Mouse (Mus musculus) embryonic facial prominence, embryonic 11.5 days (tissue): ENCODE data around the gene Unc13d. TPM values are rescaled to one million over a fixed set of nuclear protein-coding genes. Genes with fewer than 3 reads are reported as not detected.
"Not testable (repeated sequence)": the region's sequence is repeated elsewhere in the genome, so short reads cannot be mapped to it uniquely, and the experiment has no call there.

Experiments used
- ATAC-seq: fragments of 200-750 bp; cut with Nextera tagmentation; replicated peaks from 2 replicates; pipeline ENCODE4 v1.8.0; 2017; ENCODE audit warnings: low read depth; ENCODE audit not compliant: insufficient number of reproducible peaks, low FRiP score, low TSS enrichment
- DNase-seq: peaks from one replicate; pipeline ENCODE4 v3.0.0-alpha.2; 2015; ENCODE audit warnings: low spot score
- H3K27ac ChIP-seq: fragments of 300-500 bp; sonication (generic); replicated peaks from 2 replicates; pipeline ENCODE4 v1.5.1; 2014; ENCODE audit warnings: mild to moderate bottlenecking, low read depth, low read length, control low read depth
- H3K27me3 ChIP-seq: fragments of 300-500 bp; sonication (generic); 2 replicates; pipeline ENCODE4 v1.6.1; 2014; ENCODE audit warnings: mild to moderate bottlenecking, low read length, moderate library complexity, mixed read lengths; ENCODE audit not compliant: control insufficient read depth, insufficient read depth
- H3K36me3 ChIP-seq: fragments of 300-500 bp; sonication (generic); replicated peaks from 2 replicates; pipeline ENCODE4 v1.6.1; 2014; ENCODE audit warnings: low read depth, mild to moderate bottlenecking, low read length, moderate library complexity, mixed read lengths; ENCODE audit not compliant: control insufficient read depth, insufficient read depth
- H3K4me1 ChIP-seq: fragments of 300-500 bp; sonication (generic); 2 replicates; pipeline ENCODE4 v1.6.1; 2014; ENCODE audit warnings: low read length, mixed read lengths; ENCODE audit not compliant: control insufficient read depth, insufficient read depth
- H3K4me2 ChIP-seq: fragments of 300-500 bp; sonication (generic); 2 replicates; pipeline ENCODE4 v1.6.1; 2014; ENCODE audit warnings: low read depth, mild to moderate bottlenecking, control low read depth, low read length, moderate library complexity
- H3K4me3 ChIP-seq: fragments of 300-500 bp; sonication (generic); 2 replicates; pipeline ENCODE4 v1.5.1; 2014; ENCODE audit warnings: low read depth, low read length, control low read depth
- H3K9ac ChIP-seq: fragments of 300-500 bp; sonication (generic); replicated peaks from 2 replicates; pipeline ENCODE4 v1.6.1; 2014; ENCODE audit warnings: mild to moderate bottlenecking, control low read depth, low read length
- H3K9me3 ChIP-seq: fragments of 300-500 bp; sonication (generic); replicated peaks from 2 replicates; pipeline ENCODE4 v1.6.1; 2016; ENCODE audit warnings: mild to moderate bottlenecking, low read length, inconsistent platforms, mixed read lengths; ENCODE audit not compliant: control insufficient read depth
- WGBS: fragments of 180-500 bp; shearing (Covaris S2); extraction: QIAGEN DNeasy Blood & Tissue Kit; methylation state at CpG from one replicate; pipeline ENCODE4 v1.1.7; 2014; 5-methylcytosine and 5-hydroxymethylcytosine counted together
- polyA plus RNA-seq: library from polyadenylated mRNA; unstranded; fragments of >200 nt; fragmentation: Nextera tagmentation; extraction: Ambion mirVana; gene quantifications from 2 replicates; pipeline ENCODE4 v1.2.1, GENCODE M21; 2014

The Unc13d gene
- polyA plus RNA-seq, 1 experiment from 2014 or later: 1.2 TPM

GRCm38 (mm10) chr11:116096213-116097108 lies 18.7 kb upstream of the Unc13d start:
- no peaks in the 10 kb centered on the region for H3K9me3 ChIP-seq
- ATAC-seq: no peak
- no peaks in the 10 kb centered on the region for H3K4me1 ChIP-seq
- no peak overlapping the region for H3K4me2 ChIP-seq
- no peaks in the 10 kb centered on the region for H3K27me3 ChIP-seq
- H3K36me3 ChIP-seq: no peaks in the 10 kb centered on the region
- no peak for DNase-seq
- no peak overlapping the region for H3K9ac ChIP-seq
- 92% methylated on average over 5 of the region's 5 CpGs for WGBS
- no peak overlapping the region for H3K27ac ChIP-seq
- no peak overlapping the region for H3K4me3 ChIP-seq

GRCm38 (mm10) chr11:116095573-116095972 lies 17.8 kb upstream of the Unc13d start:
- ATAC-seq: no peak
- H3K4me1 ChIP-seq: no peaks in the 10 kb centered on the region
- no peaks in the 10 kb centered on the region for H3K27me3 ChIP-seq
- H3K9ac ChIP-seq: no peak overlapping the region
- no peaks in the 10 kb centered on the region for H3K36me3 ChIP-seq
- no peak overlapping the region for H3K4me3 ChIP-seq
- no peak overlapping the region for H3K27ac ChIP-seq
- no peak for DNase-seq
- no peak overlapping the region for H3K4me2 ChIP-seq
- no peaks in the 10 kb centered on the region for H3K9me3 ChIP-seq
- WGBS: 65% methylated on average over 3 of the region's 3 CpGs

- no peaks in the 10 kb centered on the region for H3K9me3 ChIP-seq
- H3K4me1 ChIP-seq: no peaks in the 10 kb centered on the region
- H3K9ac ChIP-seq: no peak overlapping the region
- H3K27me3 ChIP-seq: no peaks in the 10 kb centered on the region
- H3K4me3 ChIP-seq: no peak overlapping the region
- 61% methylated on average over 16 of the region's 16 CpGs for WGBS
- no peak for ATAC-seq
- DNase-seq: no peak
- no peaks in the 10 kb centered on the region for H3K36me3 ChIP-seq
- no peak overlapping the region for H3K4me2 ChIP-seq
- H3K27ac ChIP-seq: no peak overlapping the region
These were observed 16.2 kb upstream of the Unc13d start for GRCm38 (mm10) chr11:116093771-116094565.

- H3K4me3 ChIP-seq, H3K9ac ChIP-seq, DNase-seq, H3K9me3 ChIP-seq, ATAC-seq, H3K4me1 ChIP-seq, H3K36me3 ChIP-seq, H3K4me2 ChIP-seq, H3K27ac ChIP-seq, H3K27me3 ChIP-seq: not testable (repeated sequence)
- WGBS: 88% methylated on average over 6 of the region's 6 CpGs
These were observed 15.2 kb upstream of the Unc13d start for GRCm38 (mm10) chr11:116092959-116093358.

- WGBS: 82% methylated on average over 6 of the region's 6 CpGs
- DNase-seq (no peak), ATAC-seq (no peak)
- Histone ChIP-seq H3K4me3 (no peak overlapping the region), H3K36me3 (no peaks in the 10 kb centered on the region), H3K4me1 (no peaks in the 10 kb centered on the region), H3K9me3 (no peaks in the 10 kb centered on the region), H3K27ac (no peak overlapping the region), H3K4me2 (no peak overlapping the region), H3K27me3 (no peaks in the 10 kb centered on the region), H3K9ac (no peak overlapping the region)
These were observed 13.8 kb upstream of the Unc13d start for GRCm38 (mm10) chr11:116091591-116091990.

GRCm38 (mm10) chr11:116089545-116089944 lies 11.8 kb upstream of the Unc13d start:
- Histone ChIP-seq H3K4me3 (no peak overlapping the region), H3K9me3 (no peaks in the 10 kb centered on the region), H3K4me1 (no peaks in the 10 kb centered on the region), H3K4me2 (no peak overlapping the region), H3K27me3 (no peaks in the 10 kb centered on the region), H3K9ac (no peak overlapping the region), H3K36me3 (no peaks in the 10 kb centered on the region), H3K27ac (no peak overlapping the region)
- 89% methylated on average over 6 of the region's 6 CpGs for WGBS
- DNase-seq (no peak), ATAC-seq (no peak)

- H3K27me3 ChIP-seq: no peaks in the 10 kb centered on the region
- DNase-seq: no peak
- H3K9ac ChIP-seq: no peak overlapping the region
- H3K4me2 ChIP-seq: no peak overlapping the region
- H3K4me3 ChIP-seq: no peak overlapping the region
- no peak for ATAC-seq
- no peak overlapping the region for H3K27ac ChIP-seq
- H3K36me3 ChIP-seq: no peaks in the 10 kb centered on the region
- no peaks in the 10 kb centered on the region for H3K9me3 ChIP-seq
- 88% methylated on average over 11 of the region's 11 CpGs for WGBS
- H3K4me1 ChIP-seq: no peaks in the 10 kb centered on the region
These were observed 11.1 kb upstream of the Unc13d start for GRCm38 (mm10) chr11:116088741-116089394.
